Mouse (Mus musculus) forebrain, embryonic 15.5 days (tissue): ENCODE measurements at regions not wholly inside any gene's neighbourhood (a gene's known extent, or its start where the extent isn't known, plus 50 kb on each side); places are given as distances from the start of the nearest gene placed in this dataset.

Experiments used
- ATAC-seq: fragments of 200-750 bp; cut with Nextera tagmentation; replicated peaks from 2 replicates; pipeline ENCODE4 v1.8.0; 2017; ENCODE audit warnings: mild to moderate bottlenecking, moderate TSS enrichment, moderate library complexity
- H3K27ac ChIP-seq: fragments of 300-500 bp; sonication (generic); replicated peaks from 2 replicates; pipeline ENCODE4 v1.5.1; 2015; ENCODE audit warnings: mild to moderate bottlenecking, inconsistent platforms
- H3K27me3 ChIP-seq: fragments of 300-500 bp; sonication (generic); 2 replicates; pipeline ENCODE4 v1.6.1; 2015; ENCODE audit warnings: inconsistent platforms
- H3K36me3 ChIP-seq: fragments of 300-500 bp; sonication (generic); 2 replicates; pipeline ENCODE4 v1.6.1; 2015; ENCODE audit warnings: mild to moderate bottlenecking, inconsistent platforms
- H3K4me1 ChIP-seq: fragments of 300-500 bp; sonication (generic); 2 replicates; pipeline ENCODE4 v1.6.1; 2015; ENCODE audit warnings: inconsistent platforms
- H3K4me2 ChIP-seq: fragments of 300-500 bp; sonication (generic); replicated peaks from 2 replicates; pipeline ENCODE4 v1.6.1; 2015; ENCODE audit warnings: mild to moderate bottlenecking, inconsistent platforms
- H3K4me3 ChIP-seq: fragments of 300-500 bp; sonication (generic); 2 replicates; pipeline ENCODE4 v1.5.1; 2015; ENCODE audit warnings: mild to moderate bottlenecking, inconsistent platforms
- H3K9ac ChIP-seq: fragments of 300-500 bp; sonication (generic); replicated peaks from 2 replicates; pipeline ENCODE4 v1.6.1; 2015; ENCODE audit warnings: mild to moderate bottlenecking, inconsistent platforms
- H3K9me3 ChIP-seq: fragments of 300-500 bp; sonication (generic); 2 replicates; pipeline ENCODE4 v1.6.1; 2016; ENCODE audit warnings: inconsistent platforms
- WGBS: fragments of 180-500 bp; shearing (Covaris S2); methylation state at CpG from one replicate; pipeline ENCODE4 v1.1.7; 2015; ENCODE audit warnings: mixed read lengths; 5-methylcytosine and 5-hydroxymethylcytosine counted together

GRCm38 (mm10) chrX:158920217-158920616 lies 289.9 kb upstream of the Rps6ka3 start:
- no peak overlapping the region for H3K27ac ChIP-seq
- H3K36me3 ChIP-seq = no peaks in the 10 kb centered on the region
- H3K27me3 ChIP-seq = no peaks in the 10 kb centered on the region
- ATAC-seq = no peak
- no peak overlapping the region for H3K9ac ChIP-seq
- WGBS = 34% methylated on average over 3 of the region's 3 CpGs
- H3K9me3 ChIP-seq = no peaks in the 10 kb centered on the region
- no peak overlapping the region for H3K4me3 ChIP-seq
- peaks cover 7% of the 10 kb centered on the region; the same call in 1 of the 2 replicates for H3K4me1 ChIP-seq
- no peak overlapping the region for H3K4me2 ChIP-seq

- no peak overlapping the region for H3K4me2 ChIP-seq
- ATAC-seq = no peak
- 42% methylated on average over 5 of the region's 5 CpGs for WGBS
These were observed 288.7 kb upstream of the Rps6ka3 start for GRCm38 (mm10) chrX:158921424-158921823.

GRCm38 (mm10) chrX:158921838-158922450 lies 288.2 kb upstream of the Rps6ka3 start:
- 0 out of 2 replicates have a peak overlapping the region, but pooled peaks have one; percentile 1 for H3K4me3 ChIP-seq
- no peak overlapping the region for H3K27ac ChIP-seq
- no peaks in the 10 kb centered on the region for H3K27me3 ChIP-seq
- ATAC-seq = no peak
- H3K4me2 ChIP-seq = peak overlapping the region; percentile 21; the same call in 1 of the 2 replicates
- H3K36me3 ChIP-seq = no peaks in the 10 kb centered on the region
- no peaks in the 10 kb centered on the region for H3K9me3 ChIP-seq
- H3K4me1 ChIP-seq = peaks cover 7% of the 10 kb centered on the region; the same call in 1 of the 2 replicates
- WGBS = 25% methylated on average over 14 of the region's 14 CpGs
- H3K9ac ChIP-seq = no peak overlapping the region

More at GRCm38 (mm10) chrX:158921424-158921823, 288.7 kb upstream of the Rps6ka3 start:
- Histone ChIP-seq H3K36me3 (no peaks in the 10 kb centered on the region), H3K4me1 (peaks cover 7% of the 10 kb centered on the region; the same call in 1 of the 2 replicates), H3K9ac (no peak overlapping the region), H3K9me3 (no peaks in the 10 kb centered on the region), H3K27me3 (no peaks in the 10 kb centered on the region), H3K4me3 (no peak overlapping the region), H3K27ac (no peak overlapping the region)

- Histone ChIP-seq H3K27ac (peak overlapping the region; percentile 25; the same call in 1 of the 2 replicates), H3K4me3 (peak overlapping the region; percentile 25), H3K4me1 (peaks cover 7% of the 10 kb centered on the region; the same call in 1 of the 2 replicates), H3K36me3 (no peaks in the 10 kb centered on the region), H3K27me3 (no peaks in the 10 kb centered on the region), H3K9ac (0 out of 2 replicates have a peak overlapping the region, but pooled peaks have one; percentile 8), H3K4me2 (peak overlapping the region; percentile 40), H3K9me3 (no peaks in the 10 kb centered on the region)
- ATAC-seq = peak; percentile 60
- 28% methylated on average over 14 of the region's 14 CpGs for WGBS
These were observed 287.0 kb upstream of the Rps6ka3 start for GRCm38 (mm10) chrX:158923081-158923561.

GRCm38 (mm10) chrX:158923657-158924489 lies 286.2 kb upstream of the Rps6ka3 start:
- H3K27ac ChIP-seq = peak overlapping the region; percentile 50; the same call in 1 of the 2 replicates

GRCm38 (mm10) chrX:158924490-158925398 lies 285.4 kb upstream of the Rps6ka3 start:
- Histone ChIP-seq H3K9me3 (no peaks in the 10 kb centered on the region), H3K4me2 (peak overlapping the region; percentile 40), H3K4me1 (peaks cover 7% of the 10 kb centered on the region; the same call in 1 of the 2 replicates), H3K4me3 (peak overlapping the region; percentile 25), H3K9ac (peak overlapping the region; percentile 35; the same call in 1 of the 2 replicates), H3K36me3 (no peaks in the 10 kb centered on the region), H3K27ac (peak overlapping the region; percentile 50; the same call in 1 of the 2 replicates), H3K27me3 (no peaks in the 10 kb centered on the region)
- WGBS = 27% methylated on average over 6 of the region's 6 CpGs
- ATAC-seq = peak; percentile 68

More at GRCm38 (mm10) chrX:158923657-158924489, 286.2 kb upstream of the Rps6ka3 start:
- Histone ChIP-seq H3K9me3 (no peaks in the 10 kb centered on the region), H3K4me3 (peak overlapping the region; percentile 25), H3K4me1 (peaks cover 7% of the 10 kb centered on the region; the same call in 1 of the 2 replicates), H3K4me2 (peak overlapping the region; percentile 40), H3K9ac (peak overlapping the region; percentile 35), H3K27me3 (no peaks in the 10 kb centered on the region), H3K36me3 (no peaks in the 10 kb centered on the region)
- peak; percentile 44 for ATAC-seq
- 22% methylated on average over 17 of the region's 17 CpGs for WGBS

GRCm38 (mm10) chrX:158931864-158932263 lies 278.2 kb upstream of the Rps6ka3 start:
- 67% methylated on average over 1 of the region's 1 CpGs for WGBS
- Histone ChIP-seq H3K4me1 (no peaks in the 10 kb centered on the region), H3K4me3 (no peak overlapping the region), H3K4me2 (no peak overlapping the region), H3K27me3 (no peaks in the 10 kb centered on the region), H3K36me3 (no peaks in the 10 kb centered on the region), H3K9me3 (no peaks in the 10 kb centered on the region), H3K27ac (no peak overlapping the region), H3K9ac (no peak overlapping the region)
- ATAC-seq = no peak

- ATAC-seq = no peak
- Histone ChIP-seq H3K36me3 (no peaks in the 10 kb centered on the region), H3K27ac (no peak overlapping the region), H3K4me2 (no peak overlapping the region), H3K9me3 (no peaks in the 10 kb centered on the region), H3K9ac (no peak overlapping the region), H3K4me3 (no peak overlapping the region), H3K27me3 (no peaks in the 10 kb centered on the region), H3K4me1 (no peaks in the 10 kb centered on the region)
- WGBS = 43% methylated on average over 4 of the region's 4 CpGs
These were observed 262.9 kb upstream of the Rps6ka3 start for GRCm38 (mm10) chrX:158947191-158947590.

- Histone ChIP-seq H3K36me3 (no peaks in the 10 kb centered on the region), H3K27me3 (no peaks in the 10 kb centered on the region), H3K9ac (no peak overlapping the region), H3K4me2 (no peak overlapping the region), H3K27ac (no peak overlapping the region), H3K9me3 (no peaks in the 10 kb centered on the region), H3K4me1 (no peaks in the 10 kb centered on the region), H3K4me3 (no peak overlapping the region)
- ATAC-seq = no peak
- 69% methylated on average over 5 of the region's 5 CpGs for WGBS
These were observed 238.4 kb upstream of the Rps6ka3 start for GRCm38 (mm10) chrX:158971726-158972125.

- no peaks in the 10 kb centered on the region for H3K4me1 ChIP-seq
- H3K9me3 ChIP-seq = no peaks in the 10 kb centered on the region
- H3K27ac ChIP-seq = no peak overlapping the region
- H3K4me2 ChIP-seq = no peak overlapping the region
- no peak for ATAC-seq
- no peaks in the 10 kb centered on the region for H3K36me3 ChIP-seq
- WGBS = 63% methylated on average over 5 of the region's 5 CpGs
- no peak overlapping the region for H3K4me3 ChIP-seq
- no peak overlapping the region for H3K9ac ChIP-seq
- H3K27me3 ChIP-seq = no peaks in the 10 kb centered on the region
These were observed 233.5 kb upstream of the Rps6ka3 start for GRCm38 (mm10) chrX:158976648-158977047.

- H3K36me3 ChIP-seq = no peaks in the 10 kb centered on the region
- H3K27me3 ChIP-seq = no peaks in the 10 kb centered on the region
- no peak overlapping the region for H3K9ac ChIP-seq
- H3K4me1 ChIP-seq = no peaks in the 10 kb centered on the region
- no peaks in the 10 kb centered on the region for H3K9me3 ChIP-seq
- ATAC-seq = no peak
- H3K4me3 ChIP-seq = no peak overlapping the region
- 95% methylated on average over 2 of the region's 2 CpGs for WGBS
- no peak overlapping the region for H3K4me2 ChIP-seq
- no peak overlapping the region for H3K27ac ChIP-seq
These were observed 225.4 kb upstream of the Rps6ka3 start for GRCm38 (mm10) chrX:158984721-158985120.
